Mouse (Mus musculus): ENCODE results near the gene Susd6.

DNA sequence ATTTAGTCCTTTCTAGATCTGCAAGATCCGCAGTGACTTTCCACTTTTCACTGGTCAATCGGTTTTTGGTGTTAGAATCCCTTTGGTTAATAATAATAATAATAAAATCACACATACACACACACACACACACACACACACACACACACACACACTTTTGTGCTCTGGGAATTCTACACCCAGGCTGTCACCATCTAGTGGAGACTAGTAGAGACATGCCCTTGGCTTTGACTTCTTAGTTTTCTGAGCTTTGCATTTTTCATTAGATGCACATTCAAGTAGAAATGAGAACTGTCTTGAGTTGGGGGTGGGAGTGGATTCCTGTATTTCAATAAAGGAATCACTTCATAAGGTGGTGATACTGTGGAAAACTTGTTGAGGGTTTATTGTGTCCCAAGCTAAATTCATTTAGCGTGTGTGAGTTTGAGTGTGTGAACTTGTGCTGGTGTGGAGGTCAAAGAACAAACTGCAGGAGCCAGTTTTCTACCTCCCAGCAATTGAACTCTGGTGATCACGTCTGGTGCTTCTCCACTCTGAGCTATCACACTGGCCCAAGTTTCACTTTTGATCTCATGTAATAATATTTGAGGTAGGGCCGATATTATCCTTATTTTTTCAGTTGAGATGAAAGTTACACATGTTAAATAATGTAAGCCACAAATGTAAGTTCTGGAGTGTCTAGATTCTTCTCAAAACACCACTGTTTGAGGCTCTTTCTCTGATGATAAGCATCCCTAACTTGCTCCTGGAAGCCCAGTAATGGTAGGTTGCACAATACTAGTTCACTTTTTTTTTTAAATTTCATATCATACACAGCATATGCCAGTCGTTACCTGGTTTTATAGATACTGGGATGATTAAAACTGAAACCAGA is 1.5 kb downstream of the Susd6 start:
- TF ChIP-seq CTCF (IDR thresholded peaks at IDR 0.05; ENCODE audit: borderline replicate concordance, insufficient read depth, low read length) (no peak), POLR2A (IDR thresholded peaks at IDR 0.05; ENCODE audit: low read depth, low read length) (peak; percentile 50; the same call in 1 of the 2 replicates)

All from embryonic fibroblast, embryonic 13.5 days (primary cell).